Mouse (Mus musculus): ENCODE results near the gene Olfr986. TPM values are rescaled to one million over a fixed set of nuclear protein-coding genes. Genes with fewer than 3 reads are reported as not detected.

Gene Olfr986
- polyA plus RNA-seq (2012; rRNA removed; ENCODE audit: low replicate concordance): not detected in 2 replicates

DNA sequence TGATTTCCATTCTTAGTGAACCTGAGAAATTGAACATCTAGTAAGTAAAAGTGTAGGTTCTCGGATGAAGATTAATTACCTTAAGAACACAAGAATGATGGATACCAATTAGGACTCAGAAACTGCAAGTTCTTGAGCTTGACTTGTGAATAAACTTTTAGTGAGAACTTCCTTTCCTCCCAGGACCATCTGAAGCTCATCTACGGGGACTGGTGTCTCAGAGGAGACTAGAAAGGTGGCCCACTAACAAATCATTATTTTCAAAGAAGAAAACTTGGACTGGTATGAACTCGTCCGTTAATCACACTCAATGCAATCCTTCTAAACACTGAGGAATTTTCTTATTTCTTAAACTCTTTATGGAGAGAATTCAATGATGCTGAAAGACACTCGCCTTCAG, at the start of gene Olfr986:
Gene Olfr986 (plus strand): TSS at position 301 of the 400 bp plus-strand sequence.

GRCm38 (mm10) chr9:40192098-40193038, 11.6 kb downstream of the Olfr986 start, which contains the start of gene Zfp202:
Zfp202 (plus strand) TSS chr9:40192316.

Other genes with a start within 250 kb of the Olfr986 start
- gene Olfr974, start 243.4 kb upstream of the Olfr986 start, polyA plus RNA-seq (2012; rRNA removed; ENCODE audit: low replicate concordance): not detected in 2 replicates
- gene Olfr975, start 228.9 kb upstream of the Olfr986 start, polyA plus RNA-seq (2012; rRNA removed; ENCODE audit: low replicate concordance): not detected in 2 replicates
- not detected in 2 replicates for gene Olfr976, start 219.8 kb upstream of the Olfr986 start, polyA plus RNA-seq (2012; rRNA removed; ENCODE audit: low replicate concordance)
- gene Olfr978, start 188.8 kb upstream of the Olfr986 start, polyA plus RNA-seq (2012; rRNA removed; ENCODE audit: low replicate concordance): not detected in 2 replicates
- not detected in 2 replicates for gene Olfr979, start 177.5 kb upstream of the Olfr986 start, polyA plus RNA-seq (2012; rRNA removed; ENCODE audit: low replicate concordance)
- not detected in 2 replicates for gene Olfr980, start 171.3 kb upstream of the Olfr986 start, polyA plus RNA-seq (2012; rRNA removed; ENCODE audit: low replicate concordance)
- gene Olfr981, start 159.5 kb upstream of the Olfr986 start, polyA plus RNA-seq (2012; rRNA removed; ENCODE audit: low replicate concordance): not detected in 2 replicates
- not detected in 2 replicates for gene Olfr982, start 107.1 kb upstream of the Olfr986 start, polyA plus RNA-seq (2012; rRNA removed; ENCODE audit: low replicate concordance)
- gene Olfr983, start 87.3 kb upstream of the Olfr986 start, polyA plus RNA-seq (2012; rRNA removed; ENCODE audit: low replicate concordance): not detected in 2 replicates
- not detected in 2 replicates for gene Olfr984, start 66.7 kb upstream of the Olfr986 start, polyA plus RNA-seq (2012; rRNA removed; ENCODE audit: low replicate concordance)
- not detected in 2 replicates for gene Olfr985, start 50.7 kb upstream of the Olfr986 start, polyA plus RNA-seq (2012; rRNA removed; ENCODE audit: low replicate concordance)
- gene Tmem225, start 32.8 kb upstream of the Olfr986 start, polyA plus RNA-seq (2012; rRNA removed; ENCODE audit: low replicate concordance): not detected in 2 replicates
- gene Zfp202, start 11.4 kb downstream of the Olfr986 start, polyA plus RNA-seq (2012; rRNA removed; ENCODE audit: low replicate concordance): 0.86 and 1.8 TPM in 2 replicates
- gene Scn3b, start 88.3 kb downstream of the Olfr986 start, polyA plus RNA-seq (2012; rRNA removed; ENCODE audit: low replicate concordance): 0.66 and 1.0 TPM in 2 replicates